Mouse (Mus musculus): ENCODE measurements at regions not wholly inside any gene's neighbourhood (a gene's known extent, or its start where the extent isn't known, plus 50 kb on each side); places are given as distances from the start of the nearest gene placed in this dataset.

DNA sequence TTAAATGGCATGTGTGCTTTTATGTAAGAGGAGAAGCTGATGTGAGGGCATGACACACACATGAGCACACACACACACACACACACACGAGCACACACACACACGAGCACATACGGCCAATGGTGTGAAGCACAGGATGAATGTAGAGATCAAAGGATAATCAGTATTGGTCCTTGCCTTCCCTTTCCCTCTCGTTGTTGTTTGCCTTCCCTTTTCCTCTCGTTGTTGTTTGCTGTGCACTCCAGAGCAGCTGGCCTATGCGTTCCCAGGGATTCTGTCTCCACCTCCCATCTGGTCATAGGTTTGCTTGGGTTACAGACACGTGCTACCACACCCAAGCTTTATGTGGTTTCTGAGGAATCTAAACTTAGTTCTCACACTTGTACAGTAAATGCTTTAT, 165.8 kb downstream of the Enc1 start:
- Histone ChIP-seq H3K4me1 (ENCODE audit: control insufficient read depth in 1 of 2, insufficient read depth in 2 of 2, low read length in 2 of 2) (peaks cover 0 to 14% of the 10 kb centered on the region in 2 experiments; a peak in 2 of 4 replicates), H3K27ac (ENCODE audit: control insufficient read depth, low read depth, low read length) (no peak overlapping the region), H3K36me3 (ENCODE audit: control insufficient read depth in 1 of 2, insufficient read depth in 2 of 2, low read length in 2 of 2) (no peaks in the 10 kb centered on the region), H3K27me3 (ENCODE audit: control insufficient read depth in 1 of 2, insufficient read depth in 2 of 2, low read length in 2 of 2) (no peaks in the 10 kb centered on the region; a peak in 1 of 4 replicates), H3K9ac (ENCODE audit: control insufficient read depth, low read depth, low read length, poor library complexity, severe bottlenecking) (no peak overlapping the region), H3K4me3 (ENCODE audit: control insufficient read depth in 1 of 2, insufficient read depth in 1 of 2, low read depth in 2 of 2, low read length in 2 of 2) (no peak overlapping the region), H3K79me2 (ENCODE audit: control insufficient read depth, insufficient read depth, low read length, poor library complexity) (no peaks in the 10 kb centered on the region), H3K9me3 (replicated peaks; ENCODE audit: insufficient read depth, low read length) (no peaks in the 10 kb centered on the region)
- DNase-seq (ENCODE audit: low read depth, low spot score), result no peak
- no peak for TF ChIP-seq RCOR1 (IDR thresholded peaks at IDR 0.05; ENCODE audit: low read depth, low read length)
- no peak for TF ChIP-seq TCF12 (IDR thresholded peaks at IDR 0.05; ENCODE audit: low read depth, low read length)
- no peak for TF ChIP-seq TAL1 (IDR thresholded peaks at IDR 0.05; ENCODE audit: low read length)

DNA sequence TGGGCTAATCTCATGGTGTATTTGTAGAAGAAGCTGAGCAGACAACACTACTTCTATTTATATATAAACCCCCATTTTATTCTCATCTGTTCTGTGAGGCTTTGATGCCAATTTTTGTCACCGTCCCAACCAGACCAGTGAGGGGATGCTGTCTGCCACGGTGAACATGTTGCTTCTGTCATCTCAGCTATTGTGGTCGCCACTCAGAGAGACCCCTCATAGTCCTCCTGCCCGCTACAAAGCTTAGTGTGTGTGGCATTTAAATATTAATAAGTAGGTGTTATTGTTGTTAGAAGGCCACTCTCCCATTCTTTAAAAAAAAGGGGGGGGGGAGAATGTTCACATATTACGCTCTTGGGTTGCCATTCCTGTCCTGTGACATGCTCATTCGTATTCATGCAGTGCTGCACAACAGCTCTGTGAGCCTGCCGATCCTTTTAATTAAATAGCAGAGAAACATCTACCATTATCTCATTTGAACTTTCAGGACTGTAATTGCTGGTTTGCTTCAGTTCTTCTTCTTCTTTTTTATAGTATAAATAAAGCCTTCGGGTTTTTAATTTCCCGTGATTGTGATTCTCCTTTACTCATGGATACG, 161.4 kb downstream of the Enc1 start:
- TF ChIP-seq POLR2AphosphoS5 (IDR thresholded peaks at IDR 0.05; ENCODE audit: borderline replicate concordance, low read depth, low read length), result no peak
- Histone ChIP-seq H3K79me2 (ENCODE audit: control insufficient read depth, insufficient read depth, low read length, poor library complexity) (no peaks in the 10 kb centered on the region), H3K27ac (ENCODE audit: control insufficient read depth, low read depth, low read length) (no peak overlapping the region), H3K9me3 (replicated peaks; ENCODE audit: insufficient read depth, low read length) (no peaks in the 10 kb centered on the region), H3K4me3 (ENCODE audit: control insufficient read depth in 1 of 2, insufficient read depth in 1 of 2, low read depth in 2 of 2, low read length in 2 of 2) (no peak overlapping the region), H3K9ac (ENCODE audit: control insufficient read depth, low read depth, low read length, poor library complexity, severe bottlenecking) (no peak overlapping the region), H3K36me3 (ENCODE audit: control insufficient read depth in 1 of 2, insufficient read depth in 2 of 2, low read length in 2 of 2) (no peaks in the 10 kb centered on the region), H3K4me1 (ENCODE audit: control insufficient read depth in 1 of 2, insufficient read depth in 2 of 2, low read length in 2 of 2) (no peaks in the 10 kb centered on the region), H3K27me3 (ENCODE audit: control insufficient read depth in 1 of 2, insufficient read depth in 2 of 2, low read length in 2 of 2) (no peaks in the 10 kb centered on the region; a peak in 1 of 4 replicates)
- DNase-seq (ENCODE audit: low read depth, low spot score), result no peak

DNA sequence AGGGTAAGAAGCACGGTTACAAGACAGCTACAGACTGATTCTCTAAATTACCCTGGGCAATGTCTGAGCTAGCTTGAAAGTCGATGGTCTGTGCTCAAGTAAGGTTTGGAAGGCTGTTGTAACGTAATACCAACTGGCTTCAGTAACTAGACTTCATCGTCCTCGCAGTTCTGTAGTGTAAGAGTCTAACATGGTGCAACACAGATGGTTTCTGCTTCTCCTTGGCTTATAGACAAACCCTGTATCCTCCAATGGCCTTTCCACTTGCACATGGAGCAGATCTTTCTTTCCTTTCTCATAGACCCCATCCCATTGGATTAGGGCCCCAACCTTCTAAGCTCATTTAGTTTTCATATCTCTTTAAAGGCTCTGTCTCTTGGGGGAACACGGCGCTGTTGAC, 160.7 kb downstream of the Enc1 start:
- Histone ChIP-seq H3K27ac (ENCODE audit: control insufficient read depth, low read depth, low read length) (no peak overlapping the region), H3K79me2 (ENCODE audit: control insufficient read depth, insufficient read depth, low read length, poor library complexity) (no peaks in the 10 kb centered on the region), H3K36me3 (ENCODE audit: control insufficient read depth in 1 of 2, insufficient read depth in 2 of 2, low read length in 2 of 2) (no peaks in the 10 kb centered on the region), H3K4me3 (ENCODE audit: control insufficient read depth in 1 of 2, insufficient read depth in 1 of 2, low read depth in 2 of 2, low read length in 2 of 2) (no peak overlapping the region), H3K9ac (ENCODE audit: control insufficient read depth, low read depth, low read length, poor library complexity, severe bottlenecking) (no peak overlapping the region), H3K9me3 (replicated peaks; ENCODE audit: insufficient read depth, low read length) (no peaks in the 10 kb centered on the region), H3K4me1 (ENCODE audit: control insufficient read depth in 1 of 2, insufficient read depth in 2 of 2, low read length in 2 of 2) (no peaks in the 10 kb centered on the region), H3K27me3 (ENCODE audit: control insufficient read depth in 1 of 2, insufficient read depth in 2 of 2, low read length in 2 of 2) (no peaks in the 10 kb centered on the region; a peak in 1 of 4 replicates)
- TF ChIP-seq ELF1 (IDR thresholded peaks at IDR 0.05; ENCODE audit: low read depth, low read length) (no peak), SMC3 (IDR thresholded peaks at IDR 0.05; ENCODE audit: low read depth, low read length) (no peak), MEF2A (IDR thresholded peaks at IDR 0.05; ENCODE audit: extremely low read depth, insufficient replicate concordance, low read depth, low read length, poor library complexity, severe bottlenecking) (no peak), HCFC1 (IDR thresholded peaks at IDR 0.05; ENCODE audit: low read depth, low read length) (no peak)
- DNase-seq (ENCODE audit: low read depth, low spot score), result no peak

DNA sequence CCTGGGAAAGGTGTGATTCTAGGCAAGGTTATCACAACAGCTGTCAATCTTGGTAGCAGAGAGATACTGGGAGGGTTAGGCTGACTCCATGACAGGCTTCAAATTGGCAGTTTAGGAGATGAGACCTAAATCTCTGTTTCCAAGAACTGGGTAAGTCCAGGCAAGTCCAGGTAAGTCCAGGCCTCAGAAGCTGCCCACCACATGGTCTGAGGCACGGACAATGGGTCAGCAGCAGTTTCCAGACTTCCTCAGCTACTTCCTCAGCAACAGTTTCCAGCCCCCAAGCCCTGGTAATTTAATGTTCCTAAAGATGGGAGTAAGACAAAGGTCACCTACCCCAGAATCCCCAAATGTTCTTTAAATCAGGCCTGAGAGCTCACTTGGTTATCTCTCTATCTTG, 157.1 kb downstream of the Enc1 start:
- H3K9ac ChIP-seq (ENCODE audit: control insufficient read depth, low read depth, low read length, poor library complexity, severe bottlenecking), result no peak overlapping the region
- no peaks in the 10 kb centered on the region for H3K9me3 ChIP-seq (replicated peaks; ENCODE audit: insufficient read depth, low read length)
- H3K36me3 ChIP-seq (ENCODE audit: control insufficient read depth in 1 of 2, insufficient read depth in 2 of 2, low read length in 2 of 2), result no peaks in the 10 kb centered on the region
- no peaks in the 10 kb centered on the region for H3K4me1 ChIP-seq (ENCODE audit: control insufficient read depth in 1 of 2, insufficient read depth in 2 of 2, low read length in 2 of 2)
- no peak for DNase-seq (ENCODE audit: low read depth, low spot score)
- no peaks in the 10 kb centered on the region for H3K79me2 ChIP-seq (ENCODE audit: control insufficient read depth, insufficient read depth, low read length, poor library complexity)
- TF ChIP-seq RCOR1 (IDR thresholded peaks at IDR 0.05; ENCODE audit: low read depth, low read length), result no peak
- TF ChIP-seq SMC3 (IDR thresholded peaks at IDR 0.05; ENCODE audit: low read depth, low read length), result no peak
- no peak for TF ChIP-seq POLR2AphosphoS5 (IDR thresholded peaks at IDR 0.05; ENCODE audit: borderline replicate concordance, low read depth, low read length)
- no peak for TF ChIP-seq MAZ (IDR thresholded peaks at IDR 0.05; ENCODE audit: low read depth, low read length)
- TF ChIP-seq ZMIZ1 (IDR thresholded peaks at IDR 0.05; ENCODE audit: low read depth, low read length), result no peak
- TF ChIP-seq JUND (IDR thresholded peaks at IDR 0.05; ENCODE audit: low read depth, low read length), result no peak
- H3K4me3 ChIP-seq (ENCODE audit: control insufficient read depth in 1 of 2, insufficient read depth in 1 of 2, low read depth in 2 of 2, low read length in 2 of 2), result no peak overlapping the region
- no peak overlapping the region for H3K27ac ChIP-seq (ENCODE audit: control insufficient read depth, low read depth, low read length)
- H3K27me3 ChIP-seq (ENCODE audit: control insufficient read depth in 1 of 2, insufficient read depth in 2 of 2, low read length in 2 of 2), result peaks cover 0 to 2% of the 10 kb centered on the region in 2 experiments; a peak in 2 of 4 replicates

Measured in MEL (cell line).